Mouse (Mus musculus): Measurements from ENCODE around the gene Olfr524.

DNA sequence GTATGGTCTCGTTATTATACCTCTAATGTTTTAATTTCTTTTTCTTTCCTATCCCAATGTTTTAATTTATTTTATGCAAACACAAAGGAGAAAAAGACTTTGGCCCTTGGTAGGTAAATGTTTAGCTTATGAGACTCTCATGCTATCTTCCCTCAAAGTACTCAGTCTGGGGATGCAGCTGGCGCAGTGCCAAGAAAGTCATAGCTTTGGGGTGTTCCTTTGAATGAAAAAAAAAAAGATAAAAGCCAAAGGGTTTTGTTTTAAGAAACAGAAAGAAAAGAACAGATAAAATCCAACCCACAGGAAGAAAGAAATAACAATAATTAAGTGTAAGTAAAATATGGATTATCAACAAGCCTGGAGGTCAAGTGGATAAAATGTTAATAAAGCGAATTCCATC lies 2.9 kb upstream of the Olfr524 start:
- TF ChIP-seq CTCF (conservative IDR thresholded peaks at IDR 0.05; ENCODE audit: insufficient read depth, insufficient read length, low read depth, low read length) (no peak), POLR2A (IDR thresholded peaks at IDR 0.05; ENCODE audit: low read depth, low read length) (no peak)

Data from kidney, adult 2 months (tissue).